Mouse (Mus musculus) kidney, embryonic 14.5 days (tissue): Measurements from ENCODE around the gene Gm36176. TPM values are rescaled to one million over a fixed set of nuclear protein-coding genes. Genes with fewer than 3 reads are reported as not detected.
"Not testable (repeated sequence)": the region's sequence is repeated elsewhere in the genome, so short reads cannot be mapped to it uniquely, and the experiment has no call there.

ENCODE experiments used
- ATAC-seq: fragments of 200-750 bp; cut with Nextera tagmentation; 2 replicates; pipeline ENCODE4 v1.8.0; 2017; ENCODE audit warnings: moderate number of reproducible peaks, mild to moderate bottlenecking, moderate TSS enrichment, moderate library complexity; ENCODE audit not compliant: low FRiP score, low TSS enrichment
- H3K27ac ChIP-seq: fragments of 300-500 bp; sonication (generic); 2 replicates; pipeline ENCODE4 v1.5.1; 2014; ENCODE audit warnings: low read depth, mild to moderate bottlenecking, low read length, moderate library complexity, mixed read lengths
- H3K27me3 ChIP-seq: fragments of 300-500 bp; sonication (generic); 2 replicates; pipeline ENCODE4 v1.6.1; 2014; ENCODE audit warnings: mild to moderate bottlenecking, low read length; ENCODE audit not compliant: control insufficient read depth, insufficient read depth
- H3K36me3 ChIP-seq: fragments of 300-500 bp; sonication (generic); 2 replicates; pipeline ENCODE4 v1.6.1; 2014; ENCODE audit warnings: low read length, mixed read lengths; ENCODE audit not compliant: control insufficient read depth, insufficient read depth
- H3K4me1 ChIP-seq: fragments of 300-500 bp; sonication (generic); 2 replicates; pipeline ENCODE4 v1.6.1; 2014; ENCODE audit warnings: low read length, mixed read lengths; ENCODE audit not compliant: control insufficient read depth, insufficient read depth
- H3K4me2 ChIP-seq: fragments of 300-500 bp; sonication (generic); replicated peaks from 2 replicates; pipeline ENCODE4 v1.6.1; 2014; ENCODE audit warnings: low read depth, mild to moderate bottlenecking, low read length
- H3K4me3 ChIP-seq: fragments of 300-500 bp; sonication (generic); 2 replicates; pipeline ENCODE4 v1.5.1; 2014; ENCODE audit warnings: mild to moderate bottlenecking, low read length
- H3K9ac ChIP-seq: fragments of 300-500 bp; sonication (generic); 2 replicates; pipeline ENCODE4 v1.6.1; 2014; ENCODE audit warnings: low read depth, mild to moderate bottlenecking, low read length, moderate library complexity
- H3K9me3 ChIP-seq: fragments of 300-500 bp; sonication (generic); 2 replicates; pipeline ENCODE4 v1.6.1; 2016; ENCODE audit warnings: low read length; ENCODE audit not compliant: control insufficient read depth
- WGBS: fragments of 180-500 bp; shearing (Covaris S2); extraction: QIAGEN DNeasy Blood & Tissue Kit; methylation state at CpG from one replicate; pipeline ENCODE4 v1.1.7; 2014; 5-methylcytosine and 5-hydroxymethylcytosine counted together
- polyA plus RNA-seq: library from polyadenylated mRNA; unstranded; fragments of >200 nt; fragmentation: Nextera tagmentation; extraction: Ambion mirVana; gene quantifications from 2 replicates; pipeline ENCODE4 v1.2.1, GENCODE M21; 2014

Gene Gm36176
- not detected in 2 replicates for polyA plus RNA-seq

DNA sequence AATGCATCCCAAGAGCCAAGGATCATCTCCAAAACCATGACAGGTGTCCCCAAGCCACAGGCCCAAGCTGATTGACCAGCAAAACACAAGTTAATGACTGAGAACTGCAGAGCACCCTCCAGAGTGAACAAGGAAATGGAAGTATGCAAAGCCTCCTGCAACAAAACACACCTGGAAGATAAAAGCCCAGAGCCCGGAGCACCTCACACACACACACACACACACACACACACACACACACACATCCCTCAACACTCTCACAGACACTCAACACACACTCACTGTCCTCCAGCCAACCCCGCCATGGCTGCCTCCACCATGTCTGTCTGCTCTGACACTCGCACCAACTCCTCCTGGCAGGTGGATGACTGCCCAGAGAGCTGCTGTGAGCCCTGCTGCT is at the start of gene Gm36176:
Gm36176 (plus strand) TSS at position 301 of the 400 bp plus-strand sequence.
- peaks cover 12% of the 10 kb centered on the region for H3K9me3 ChIP-seq
- no peak for ATAC-seq
- no peaks in the 10 kb centered on the region for H3K4me1 ChIP-seq
- no peak within 1 kb of the TSS for H3K9ac ChIP-seq
- H3K4me2 ChIP-seq = no peak within 1 kb of the TSS
- H3K4me3 ChIP-seq = no peak within 1 kb of the TSS
- H3K27me3 ChIP-seq = no peaks in the 10 kb centered on the region
- WGBS = 80% methylated on average over 2 of the region's 3 CpGs
- no peaks in the 10 kb centered on the region for H3K36me3 ChIP-seq
- H3K27ac ChIP-seq = no peak within 1 kb of the TSS

GRCm38 (mm10) chr10:77797677-77798076 is 48.9 kb upstream of the Gm36176 start:
- no peak overlapping the region for H3K4me3 ChIP-seq
- H3K4me1 ChIP-seq = no peaks in the 10 kb centered on the region
- H3K9ac ChIP-seq = no peak overlapping the region
- H3K27me3 ChIP-seq = no peaks in the 10 kb centered on the region
- ATAC-seq = no peak
- H3K27ac ChIP-seq = no peak overlapping the region
- 16% methylated on average over 3 of the region's 3 CpGs for WGBS
- H3K4me2 ChIP-seq = no peak overlapping the region
- H3K9me3 ChIP-seq = no peaks in the 10 kb centered on the region
- no peaks in the 10 kb centered on the region for H3K36me3 ChIP-seq

DNA sequence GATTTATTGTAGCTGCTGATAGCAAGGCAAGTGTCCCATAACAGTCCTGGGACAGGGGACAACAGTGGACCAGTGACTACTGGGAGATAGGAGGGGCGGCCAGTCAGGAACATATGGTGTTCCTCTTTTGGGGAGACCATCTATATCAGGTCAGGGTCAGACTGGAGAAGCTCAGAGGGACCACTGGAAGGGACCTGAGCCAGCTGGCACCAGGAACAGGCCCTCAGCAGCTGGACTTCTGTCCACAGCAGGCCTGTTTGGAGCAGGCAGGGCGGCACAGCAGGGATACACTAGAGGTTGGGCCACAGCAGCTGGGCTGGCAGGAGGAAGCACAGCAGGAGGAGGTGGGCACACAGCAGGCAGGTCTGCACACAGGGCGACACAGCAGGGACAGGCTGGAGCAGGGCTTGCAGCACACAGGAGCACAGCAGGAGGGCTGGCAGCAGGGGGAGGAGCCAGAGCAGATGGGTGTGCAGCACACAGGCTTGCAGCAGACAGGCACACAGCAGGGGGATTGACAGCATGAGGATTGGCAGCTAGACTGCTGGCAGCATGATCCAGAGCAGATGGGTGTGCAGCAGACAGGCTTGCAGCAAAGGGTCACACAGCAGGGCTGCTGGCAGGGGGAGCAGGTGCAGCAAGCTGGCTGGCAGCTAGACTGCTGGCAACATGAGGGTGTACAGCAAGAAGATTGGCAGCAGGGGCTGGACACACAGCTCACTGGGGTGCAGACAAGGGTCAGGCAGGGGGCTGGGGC is 48.3 kb upstream of the Gm36176 start:
- ATAC-seq, H3K9me3 ChIP-seq, H3K27me3 ChIP-seq, H3K36me3 ChIP-seq, H3K9ac ChIP-seq, H3K4me1 ChIP-seq, H3K4me3 ChIP-seq, H3K27ac ChIP-seq, H3K4me2 ChIP-seq: not testable (repeated sequence)
- WGBS = 53% methylated on average over 3 of the region's 3 CpGs

DNA sequence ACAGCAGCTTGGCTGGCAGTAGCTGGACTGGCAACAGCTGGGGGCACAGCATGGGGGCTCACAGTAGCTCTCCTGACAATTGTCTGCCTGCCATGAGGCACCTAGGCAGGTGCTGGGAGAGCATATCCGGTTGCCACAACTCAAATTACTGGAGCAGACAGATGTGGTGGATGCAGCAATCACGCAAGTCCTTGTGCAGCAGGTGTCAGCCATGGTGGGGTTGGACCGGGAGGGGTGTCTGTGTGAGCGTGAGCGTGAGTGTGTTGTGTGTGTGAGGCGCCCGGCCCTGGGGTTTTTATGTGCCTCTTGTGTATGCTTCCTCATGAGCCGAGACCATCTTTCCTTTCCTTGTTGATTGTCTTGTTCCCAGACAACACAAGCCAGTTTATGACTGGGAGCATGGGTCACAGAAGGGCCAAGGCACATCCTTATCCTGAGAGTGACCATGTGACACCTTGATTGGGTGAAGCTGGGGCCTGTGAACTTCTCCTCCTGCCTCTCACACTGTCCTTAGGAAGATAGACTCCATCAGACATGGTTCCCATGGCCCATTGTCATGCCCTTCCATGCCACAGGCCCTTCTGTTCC is 47.6 kb upstream of the Gm36176 start, which contains the start of gene Gm19668:
Gm19668 (minus strand) TSS at position 213 of the 588 bp plus-strand sequence.
- ATAC-seq = no peak

DNA sequence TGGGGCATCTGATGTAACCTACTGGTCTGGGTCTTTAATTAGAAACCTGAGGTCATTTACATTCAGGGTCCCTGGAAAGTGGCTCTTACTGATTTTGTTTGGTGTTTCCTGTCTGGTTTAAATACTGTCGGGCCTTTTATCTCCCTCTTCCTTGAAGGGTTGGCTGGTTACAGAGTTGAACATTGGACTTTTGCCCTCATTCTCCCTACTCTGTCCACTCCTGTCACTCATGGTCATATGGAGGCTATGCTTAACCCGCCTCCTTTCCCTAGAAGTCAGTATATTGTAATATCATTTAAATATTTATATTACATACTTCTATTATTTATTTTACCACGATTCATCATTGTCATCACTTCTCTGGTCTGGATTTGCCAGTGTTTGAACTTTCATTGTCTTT is 42.5 kb upstream of the Gm36176 start:
- Histone ChIP-seq H3K27ac (no peak overlapping the region), H3K27me3 (no peaks in the 10 kb centered on the region), H3K9ac (no peak overlapping the region), H3K9me3 (no peaks in the 10 kb centered on the region; the same call in 1 of the 2 replicates), H3K4me3 (no peak overlapping the region), H3K36me3 (no peaks in the 10 kb centered on the region), H3K4me1 (no peaks in the 10 kb centered on the region), H3K4me2 (no peak overlapping the region)
- no peak for ATAC-seq
- 81% methylated on average over 3 of the region's 3 CpGs for WGBS

More for the DNA sequence above, 47.6 kb upstream of the Gm36176 start, which contains the start of gene Gm19668:
- Histone ChIP-seq H3K4me2 (no peak within 1 kb of the TSS), H3K9ac (no peak within 1 kb of the TSS), H3K4me3 (no peak within 1 kb of the TSS), H3K9me3 (no peaks in the 10 kb centered on the region), H3K36me3 (no peaks in the 10 kb centered on the region), H3K27me3 (no peaks in the 10 kb centered on the region), H3K4me1 (no peaks in the 10 kb centered on the region), H3K27ac (no peak within 1 kb of the TSS)
- WGBS = 54% methylated on average over 8 of the region's 8 CpGs

- no peaks in the 10 kb centered on the region for H3K27me3 ChIP-seq
- no peak within 1 kb of the TSS for H3K27ac ChIP-seq
- WGBS = 65% methylated on average over 5 of the region's 5 CpGs
- H3K4me1 ChIP-seq = no peaks in the 10 kb centered on the region
- no peak within 1 kb of the TSS for H3K4me3 ChIP-seq
- ATAC-seq = no peak
- H3K9me3 ChIP-seq = peaks cover 4% of the 10 kb centered on the region
- H3K4me2 ChIP-seq = no peak within 1 kb of the TSS
- no peak within 1 kb of the TSS for H3K9ac ChIP-seq
- H3K36me3 ChIP-seq = no peaks in the 10 kb centered on the region
Measured at GRCm38 (mm10) chr10:77811743-77812142, 34.9 kb upstream of the Gm36176 start, which contains the start of gene Gm9507. Gene Gm9507, minus strand, starts transcription at chr10:77811843.

DNA sequence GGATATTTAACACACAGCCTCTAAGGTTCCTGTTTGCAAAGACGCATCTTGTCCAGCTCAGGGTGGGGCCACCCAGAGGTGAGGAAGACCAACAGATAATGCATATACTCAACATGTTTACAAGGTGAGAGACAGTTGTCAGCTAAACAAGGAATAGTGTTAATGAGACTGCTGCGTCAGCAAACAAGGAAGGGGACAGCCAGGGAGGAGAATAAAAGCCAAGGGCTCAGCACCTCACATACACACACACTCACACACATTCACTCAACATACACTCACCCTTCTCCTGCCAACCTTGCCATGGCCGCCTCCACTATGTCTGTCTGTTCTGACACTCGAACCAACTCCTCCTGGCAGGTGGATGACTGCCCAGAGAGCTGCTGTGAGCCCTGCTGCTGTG is 32.2 kb upstream of the Gm36176 start, which contains the start of gene Gm2696:
Gm2696 (plus strand) TSS at position 301 of the 400 bp plus-strand sequence.
- Histone ChIP-seq H3K36me3 (no peaks in the 10 kb centered on the region), H3K27me3 (no peaks in the 10 kb centered on the region), H3K4me3 (no peak within 1 kb of the TSS), H3K27ac (no peak within 1 kb of the TSS), H3K9me3 (peaks cover 4% of the 10 kb centered on the region), H3K4me1 (no peaks in the 10 kb centered on the region), H3K4me2 (no peak within 1 kb of the TSS), H3K9ac (no peak within 1 kb of the TSS)
- no peak for ATAC-seq
- WGBS = 70% methylated on average over 4 of the region's 4 CpGs

DNA sequence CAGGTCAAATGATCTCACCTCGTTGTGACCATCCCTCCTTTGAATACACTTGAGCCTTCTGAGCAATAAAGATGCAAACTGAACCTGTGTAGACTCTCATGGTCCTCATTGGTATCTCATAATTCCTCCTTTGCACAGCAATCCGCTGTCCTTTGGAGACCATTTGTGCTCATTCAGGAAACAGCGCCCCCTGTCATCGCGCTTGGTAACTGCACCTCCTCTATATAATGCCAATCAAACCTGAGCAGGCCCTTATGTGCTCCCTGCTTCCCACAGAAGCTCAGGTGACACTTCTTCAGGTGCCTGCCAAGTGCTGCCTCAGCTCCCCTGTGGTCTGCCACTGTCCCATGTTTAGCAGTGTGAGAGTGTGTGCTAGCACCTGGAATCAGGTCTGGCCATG is 31.1 kb upstream of the Gm36176 start:
- H3K9me3 ChIP-seq = no peaks in the 10 kb centered on the region
- 35% methylated on average over 5 of the region's 5 CpGs for WGBS
- no peak for ATAC-seq

GRCm38 (mm10) chr10:77818523-77818922 is 28.1 kb upstream of the Gm36176 start:
- Histone ChIP-seq H3K27me3 (no peaks in the 10 kb centered on the region), H3K36me3 (no peaks in the 10 kb centered on the region), H3K9ac (no peak overlapping the region), H3K4me1 (no peaks in the 10 kb centered on the region), H3K27ac (no peak overlapping the region), H3K4me3 (no peak overlapping the region), H3K9me3 (peaks cover 2% of the 10 kb centered on the region; the same call in 1 of the 2 replicates), H3K4me2 (no peak overlapping the region)
- ATAC-seq = no peak
- 97% methylated on average over 4 of the region's 4 CpGs for WGBS

More for the DNA sequence above, 31.1 kb upstream of the Gm36176 start:
- H3K36me3 ChIP-seq = no peaks in the 10 kb centered on the region
- no peak overlapping the region for H3K27ac ChIP-seq
- H3K27me3 ChIP-seq = no peaks in the 10 kb centered on the region
- no peak overlapping the region for H3K4me3 ChIP-seq
- no peaks in the 10 kb centered on the region for H3K4me1 ChIP-seq
- H3K4me2 ChIP-seq = no peak overlapping the region
- no peak overlapping the region for H3K9ac ChIP-seq
